9 mouse cellular contexts compared by ENCODE assay signal in genomic region chr1:127661118-127662012, GRCm38 (mm10). TPM values are rescaled to one million over a fixed set of nuclear protein-coding genes. Genes with fewer than 3 reads are reported as not detected.
DNase-seq lines count a peak whose midpoint lies in the region; ATAC-seq lines count a peak whose summit lies in the region.
"Had no signal": no experiment of that assay in that cellular context is flagged by ENCODE, and none has a peak within 500 bp of the region (broad histone marks: within the 10 kb centered on the region; RNA-seq: fewer than 3 reads in every experiment).

No protein-coding gene starts in this region.

- ATAC-seq in embryonic facial prominence, embryonic 11.5 days (replicated peaks; ENCODE audit: insufficient number of reproducible peaks, low FRiP score, low TSS enrichment, low read depth): peak; percentile 55
- peak; percentile 85 for ATAC-seq in hindbrain, embryonic 11.5 days (ENCODE audit: low FRiP score)
- ATAC-seq in midbrain, embryonic 15.5 days (replicated peaks): peak; percentile 82

- H3K27me3 ChIP-seq in embryonic facial prominence, embryonic 11.5 days (ENCODE audit: control insufficient read depth, insufficient read depth, low read length): no peaks in the 10 kb centered on the region
- H3K27me3 ChIP-seq in hindbrain, embryonic 11.5 days (ENCODE audit: control insufficient read depth, insufficient read depth, low read length): no peaks in the 10 kb centered on the region
- no peaks in the 10 kb centered on the region for H3K27me3 ChIP-seq in midbrain, embryonic 15.5 days (replicated peaks)

- H3K36me3 ChIP-seq in embryonic facial prominence, embryonic 11.5 days (replicated peaks; ENCODE audit: control insufficient read depth, insufficient read depth, low read depth, low read length): no peaks in the 10 kb centered on the region
- H3K36me3 ChIP-seq in hindbrain, embryonic 11.5 days (ENCODE audit: control insufficient read depth, insufficient read depth, low read length): no peaks in the 10 kb centered on the region
- H3K36me3 ChIP-seq in midbrain, embryonic 15.5 days (replicated peaks): no peaks in the 10 kb centered on the region

- peak overlapping the region; percentile 51 for H3K9ac ChIP-seq in embryonic facial prominence, embryonic 11.5 days (replicated peaks; ENCODE audit: low read length)
- H3K9ac ChIP-seq in hindbrain, embryonic 11.5 days (ENCODE audit: low read depth, low read length): peak overlapping the region; percentile 56
- peak overlapping the region; percentile 5; the same call in 1 of the 2 replicates for H3K9ac ChIP-seq in midbrain, embryonic 15.5 days

- 29% methylated on average over 13 of the region's 13 CpGs for WGBS in embryonic facial prominence, embryonic 11.5 days
- 32% methylated on average over 13 of the region's 13 CpGs for WGBS in hindbrain, embryonic 11.5 days
- WGBS in midbrain, embryonic 15.5 days: 20% methylated on average over 13 of the region's 13 CpGs

- H3K4me1 ChIP-seq in embryonic facial prominence, embryonic 11.5 days (ENCODE audit: control insufficient read depth, insufficient read depth, low read length): no peaks in the 10 kb centered on the region; the same call in 1 of the 2 replicates
- no peaks in the 10 kb centered on the region; the same call in 1 of the 2 replicates for H3K4me1 ChIP-seq in hindbrain, embryonic 11.5 days (replicated peaks; ENCODE audit: control insufficient read depth, insufficient read depth, low read length)
- peaks cover 16% of the 10 kb centered on the region for H3K4me1 ChIP-seq in midbrain, embryonic 15.5 days

- H3K27ac ChIP-seq in embryonic facial prominence, embryonic 11.5 days (replicated peaks; ENCODE audit: low read depth, low read length): 0 out of 2 replicates have a peak overlapping the region, but pooled peaks have one; percentile 41
- peak overlapping the region; percentile 84 for H3K27ac ChIP-seq in hindbrain, embryonic 11.5 days (ENCODE audit: low read depth, low read length)
- H3K27ac ChIP-seq in midbrain, embryonic 15.5 days: peak overlapping the region; percentile 72

- peak overlapping the region; percentile 21; the same call in 1 of the 2 replicates for H3K4me2 ChIP-seq in embryonic facial prominence, embryonic 11.5 days (ENCODE audit: low read depth, low read length)
- H3K4me2 ChIP-seq in hindbrain, embryonic 11.5 days (replicated peaks; ENCODE audit: low read depth, low read length): peak overlapping the region; percentile 23; the same call in 1 of the 2 replicates
- peak overlapping the region; percentile 25 for H3K4me2 ChIP-seq in midbrain, embryonic 15.5 days

- peak; percentile 29 to 32 for DNase-seq in layer of hippocampus, postnatal 10 days (ENCODE audit: low spot score in 2 of 2)
- DNase-seq in layer of hippocampus, postnatal 36 days: no peak
- DNase-seq in embryonic facial prominence, embryonic 11.5 days (ENCODE audit: low spot score): peak; percentile 37
- DNase-seq in hindbrain, embryonic 11.5 days (ENCODE audit: low spot score): peak; percentile 66
- DNase-seq in cerebellum, postnatal 25 days: no peak
- DNase-seq in urinary bladder, adult 18-20 months (ENCODE audit: low spot score in 2 of 2): no peak
- DNase-seq in gastrocnemius, postnatal 4 days (ENCODE audit: low spot score in 2 of 2): no peak

- no peaks in the 10 kb centered on the region for H3K9me3 ChIP-seq in embryonic facial prominence, embryonic 11.5 days (replicated peaks; ENCODE audit: control insufficient read depth, low read length)
- H3K9me3 ChIP-seq in hindbrain, embryonic 11.5 days (ENCODE audit: control insufficient read depth, low read length): no peaks in the 10 kb centered on the region
- no peaks in the 10 kb centered on the region for H3K9me3 ChIP-seq in midbrain, embryonic 15.5 days

- H3K4me3 ChIP-seq in embryonic facial prominence, embryonic 11.5 days (ENCODE audit: low read depth, low read length): no peak overlapping the region
- no peak overlapping the region for H3K4me3 ChIP-seq in hindbrain, embryonic 11.5 days (ENCODE audit: low read depth, low read length)
- H3K4me3 ChIP-seq in midbrain, embryonic 15.5 days: no peak overlapping the region

RNA-seq across cellular contexts. Expression of gene Tmem163, which starts 18.0 kb away (rescaled TPM):
- total RNA-seq in layer of hippocampus, postnatal 10 days (2021): 10 to 100 TPM; 22.9 to 31.9 TPM
- total RNA-seq in layer of hippocampus, postnatal 36 days (2021): 10 to 100 TPM; 10.4 to 11.7 TPM
- polyA plus RNA-seq in embryonic facial prominence, embryonic 11.5 days (2014; fragmentation: Nextera tagmentation; extraction: Ambion mirVana): 9.5 and 10.2 TPM in 2 replicates
- polyA plus RNA-seq in hindbrain, embryonic 11.5 days (2014; fragmentation: Nextera tagmentation; extraction: Ambion mirVana): 34.1 and 36.2 TPM in 2 replicates
- 63.5 and 71.5 TPM in 2 replicates for polyA plus RNA-seq in midbrain, embryonic 15.5 days (2015; fragmentation: Nextera tagmentation; extraction: Ambion mirVana)
- not detected for total RNA-seq in gastrocnemius, postnatal 4 days (2021)
- total RNA-seq: MEL had no signal

Comparison
In these comparisons a context has a peak if more than half of its experiments do, and no peak if none do; other contexts are left out.
1. DNase-seq: peak in layer of hippocampus, postnatal 10 days (2 of 2), embryonic facial prominence, embryonic 11.5 days (single experiment) and hindbrain, embryonic 11.5 days (single experiment); none in layer of hippocampus, postnatal 36 days (0 of 2), cerebellum, postnatal 25 days (0 of 2), urinary bladder, adult 18-20 months (0 of 2) and gastrocnemius, postnatal 4 days (0 of 2).
2. H3K9ac ChIP-seq: peak in every context shown above with its lines; median percentile 56 in hindbrain, embryonic 11.5 days; 51 in embryonic facial prominence, embryonic 11.5 days; 5 in midbrain, embryonic 15.5 days.
3. RNA of gene Tmem163, which starts 18.0 kb away (total RNA-seq): 22.9 to 31.9 TPM in layer of hippocampus, postnatal 10 days and 10.4 to 11.7 TPM in layer of hippocampus, postnatal 36 days; not detected in gastrocnemius, postnatal 4 days; every median in the first group is over 4 times any median in the second.
4. Peak in every context shown above with its lines, with median percentiles within 50 percentile points of each other: ATAC-seq, H3K27ac ChIP-seq and H3K4me2 ChIP-seq.